8 mouse cellular contexts compared by ENCODE assay signal in the genomic region with DNA sequence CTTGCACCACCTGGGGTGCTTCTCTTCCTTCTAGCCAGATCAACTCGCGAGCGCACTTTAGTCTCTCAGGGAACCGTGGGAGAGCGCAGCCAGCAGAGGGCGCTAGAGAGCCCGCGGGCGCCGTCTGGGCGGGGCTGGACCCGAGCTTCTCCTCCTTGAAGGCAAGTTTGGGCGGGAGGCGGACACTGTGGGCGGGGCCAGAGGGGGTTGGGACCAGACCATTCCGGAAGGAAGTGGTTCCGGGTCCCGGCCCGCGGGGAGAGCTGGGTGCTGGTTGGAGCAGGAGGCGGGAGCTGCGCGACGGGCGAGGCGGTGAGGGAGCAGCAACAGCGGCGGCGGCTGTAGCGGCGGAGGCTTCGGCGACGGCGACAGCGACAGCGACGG. TPM values are rescaled to one million over a fixed set of nuclear protein-coding genes. Genes with fewer than 3 reads are reported as not detected.
A peak's percentile ranks its signal among the peaks of the same experiment; 100 is the strongest.
DNase-seq lines count a peak whose midpoint lies in the region; ATAC-seq and TF ChIP-seq lines count a peak whose summit lies in the region.

No protein-coding gene starts in this region.

- WGBS in hindbrain, postnatal 0 days: 28% methylated on average over 36 of the region's 38 CpGs

- peak; percentile 98 for DNase-seq in ZHBTc4 (ENCODE audit: low read depth, low spot score)
- peak; percentile 98 for DNase-seq in gastrocnemius, adult 2 months
- peak; percentile 95 for DNase-seq in hindbrain, postnatal 0 days (ENCODE audit: low spot score)
- peak; percentile 92 to 94 for DNase-seq in left cerebral cortex, adult 2 months (ENCODE audit: extremely low spot score in 1 of 2, low spot score in 2 of 2)
- DNase-seq in right cerebral cortex, adult 2 months (ENCODE audit: low spot score in 2 of 2): peak; percentile 90 to 93
- peak; percentile 96 for DNase-seq in urinary bladder, postnatal 14 days (ENCODE audit: low spot score)

- peak overlapping the region; percentile 52 for H3K9ac ChIP-seq in hindbrain, postnatal 0 days (replicated peaks; ENCODE audit: low read length)

- H3K27me3 ChIP-seq in hindbrain, postnatal 0 days (ENCODE audit: insufficient read depth, low read length): no peaks in the 10 kb centered on the region

- H3K9me3 ChIP-seq in hindbrain, postnatal 0 days (ENCODE audit: low read length): no peaks in the 10 kb centered on the region

- peak overlapping the region; percentile 88 for H3K4me3 ChIP-seq in gastrocnemius, adult 2 months
- peak overlapping the region; percentile 62 for H3K4me3 ChIP-seq in hindbrain, postnatal 0 days (ENCODE audit: low read length)
- H3K4me3 ChIP-seq in left cerebral cortex, adult 2 months: peak overlapping the region; percentile 67

- H3K27ac ChIP-seq in gastrocnemius, adult 2 months: peak overlapping the region; percentile 87
- peak overlapping the region; percentile 66; the same call in 1 of the 2 replicates for H3K27ac ChIP-seq in hindbrain, postnatal 0 days
- peak overlapping the region; percentile 73 for H3K27ac ChIP-seq in left cerebral cortex, adult 2 months

- no peaks in the 10 kb centered on the region for H3K4me1 ChIP-seq in hindbrain, postnatal 0 days (ENCODE audit: insufficient read depth, low read length)

- peak; percentile 94 for TF ChIP-seq CTCF in gastrocnemius, adult 2 months (IDR thresholded peaks at IDR 0.05)
- peak; percentile 94 for TF ChIP-seq CTCF in hindbrain, postnatal 0 days (IDR thresholded peaks at IDR 0.05; ENCODE audit: low read depth)
- TF ChIP-seq CTCF in left cerebral cortex, adult 2 months (IDR thresholded peaks at IDR 0.05): peak; percentile 91

- H3K36me3 ChIP-seq in hindbrain, postnatal 0 days (ENCODE audit: insufficient read depth, low read length): no peaks in the 10 kb centered on the region

- peak; percentile 97 for ATAC-seq in common myeloid progenitor, adult 5-6 weeks (replicated peaks; ENCODE audit: low read depth, poor library complexity, severe bottlenecking)
- peak; percentile 99 for ATAC-seq in hindbrain, postnatal 0 days
- ATAC-seq in megakaryocyte, adult 5-6 weeks (ENCODE audit: poor library complexity, severe bottlenecking): peak; percentile 99

- peak overlapping the region; percentile 57 for H3K4me2 ChIP-seq in hindbrain, postnatal 0 days (ENCODE audit: low read depth, low read length)

- intact Hi-C loops in gastrocnemius, adult 2 months (cut with DNase I): loop anchor here (2.0 to 10.0 kb wide), 4 partner anchors 58 to 430 kb away; a partner anchor contains a TSS
- intact Hi-C loops in left cerebral cortex, adult 2 months (cut with DNase I): loop anchor here (5.0 to 10.0 kb wide), 2 partner anchors 430 to 582 kb away; no protein-coding TSS in a partner anchor

RNA-seq across cellular contexts. Expression of a gene that starts 5.9 kb away (rescaled TPM):
- total RNA-seq in common myeloid progenitor, adult 5-6 weeks (2017): 67.3 and 81.1 TPM in 2 replicates
- 1 to 10 TPM; 2.2 to 2.7 TPM for total RNA-seq in gastrocnemius, adult 2 months (2021)
- 4.8 and 6.9 TPM in 2 replicates for total RNA-seq in hindbrain, postnatal 0 days (2014; rRNA removed)
- polyA plus RNA-seq in hindbrain, postnatal 0 days (2015; fragmentation: Nextera tagmentation; extraction: Ambion mirVana): 18.3 and 18.5 TPM in 2 replicates
- 10 to 100 TPM; 11.7 to 13.0 TPM for total RNA-seq in left cerebral cortex, adult 2 months (2021)
- total RNA-seq in megakaryocyte, adult 5-6 weeks (2015): 21.5 and 22.6 TPM in 2 replicates
- 17.1 and 22.5 TPM in 2 replicates for total RNA-seq in megakaryocyte, adult 5-6 weeks (2017)

Comparison
In these comparisons a context has a peak if more than half of its experiments do, and no peak if none do; other contexts are left out.
1. Peak in every context shown above with its lines: DNase-seq, ATAC-seq, H3K4me3 ChIP-seq and H3K27ac ChIP-seq.